Mouse (Mus musculus): ENCODE data around the gene Cryge. TPM values are rescaled to one million over a fixed set of nuclear protein-coding genes. Genes with fewer than 3 reads are reported as not detected.
A peak's percentile ranks its signal among the peaks of the same experiment; 100 is the strongest.

Gene Cryge
- total RNA-seq, 2 experiments from 2014 or later, result not detected

DNA sequence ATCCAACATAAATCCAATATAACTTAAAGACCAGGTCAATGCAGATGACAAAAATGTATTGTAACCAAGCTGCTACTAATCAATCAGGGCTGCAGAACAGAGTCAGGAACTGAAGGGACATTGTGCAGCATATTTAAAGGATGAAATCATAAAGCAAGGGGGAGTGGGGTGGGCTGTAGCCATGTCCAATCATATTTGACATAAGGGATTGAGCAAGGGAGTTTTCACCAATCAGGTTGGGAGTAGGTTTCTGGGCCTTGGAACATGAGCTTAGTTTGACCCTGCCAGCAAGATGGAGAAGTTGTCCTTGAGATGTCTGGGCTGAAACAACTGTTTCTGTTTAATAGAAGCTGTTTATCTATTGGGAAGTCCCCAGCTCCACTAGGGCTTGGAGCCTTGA is 18.3 kb downstream of the Cryge start, which contains the start of gene Akr1cl:
TSS of gene Akr1cl (minus strand) at position 119 of the 400 bp plus-strand sequence.
- no peak for DNase-seq (ENCODE audit: extremely low spot score in 1 of 2, low spot score in 1 of 2)

DNA sequence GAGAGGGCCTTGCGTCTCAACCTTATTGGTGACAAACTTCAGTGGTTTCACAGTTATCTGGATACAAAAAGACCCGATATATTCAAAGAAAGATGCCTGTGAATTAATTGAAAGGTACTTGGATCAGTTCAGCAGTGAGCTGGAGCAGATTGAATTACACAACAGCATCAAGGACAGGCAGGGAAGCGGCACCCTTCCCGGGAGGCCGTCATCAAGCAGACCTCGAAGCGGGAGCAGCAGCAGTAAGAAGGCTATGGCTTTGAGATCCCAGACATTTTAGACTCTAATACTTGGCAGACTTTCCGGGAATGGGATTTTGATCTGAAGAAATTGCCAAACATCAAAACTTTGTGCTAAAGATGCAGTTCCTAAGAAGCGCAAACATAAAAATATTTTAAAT is 22.7 kb downstream of the Cryge start:
- DNase-seq (ENCODE audit: extremely low spot score in 1 of 2, low spot score in 1 of 2), result no peak

DNA sequence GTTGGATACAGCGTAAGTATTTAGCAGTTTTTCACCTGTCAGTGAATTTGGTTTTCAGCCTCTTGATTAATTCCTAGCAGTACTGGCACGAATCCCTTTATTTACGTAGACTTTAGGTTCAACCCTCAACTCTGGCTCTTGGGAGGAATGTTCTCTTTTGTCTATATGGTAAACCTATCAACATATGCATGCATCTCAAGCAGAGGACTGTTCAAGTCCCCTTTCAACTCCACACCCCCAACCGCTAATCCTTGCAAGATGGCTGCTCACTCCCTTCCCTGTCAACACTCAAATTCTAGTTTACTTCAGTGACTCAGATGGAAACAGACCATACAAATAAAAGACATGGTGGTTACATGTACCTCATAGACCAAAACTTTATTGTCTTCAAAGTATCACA is 38.2 kb downstream of the Cryge start:
- DNase-seq (ENCODE audit: extremely low spot score in 1 of 2, low spot score in 1 of 2), result no peak

DNA sequence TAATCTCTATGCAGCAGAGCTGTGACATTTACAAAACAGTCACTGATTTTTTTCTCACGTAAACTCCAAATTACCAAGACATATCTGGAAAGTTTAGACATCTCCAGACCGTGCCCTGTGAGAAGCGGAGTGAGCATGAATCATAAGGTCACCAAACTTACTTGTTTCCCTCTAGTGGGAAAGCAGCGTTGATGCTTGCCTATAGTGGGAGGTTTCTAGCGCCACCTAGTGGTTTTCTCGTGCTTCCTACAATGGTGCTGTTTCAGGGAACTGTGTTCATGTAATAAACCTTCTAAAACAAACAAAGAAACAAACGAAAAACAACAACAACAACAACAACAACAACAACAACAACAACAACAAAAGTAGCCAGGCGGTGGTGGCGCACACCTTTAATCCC is 40.8 kb downstream of the Cryge start:
- DNase-seq (ENCODE audit: extremely low spot score in 1 of 2, low spot score in 1 of 2), result peak; percentile 17 to 54

DNA sequence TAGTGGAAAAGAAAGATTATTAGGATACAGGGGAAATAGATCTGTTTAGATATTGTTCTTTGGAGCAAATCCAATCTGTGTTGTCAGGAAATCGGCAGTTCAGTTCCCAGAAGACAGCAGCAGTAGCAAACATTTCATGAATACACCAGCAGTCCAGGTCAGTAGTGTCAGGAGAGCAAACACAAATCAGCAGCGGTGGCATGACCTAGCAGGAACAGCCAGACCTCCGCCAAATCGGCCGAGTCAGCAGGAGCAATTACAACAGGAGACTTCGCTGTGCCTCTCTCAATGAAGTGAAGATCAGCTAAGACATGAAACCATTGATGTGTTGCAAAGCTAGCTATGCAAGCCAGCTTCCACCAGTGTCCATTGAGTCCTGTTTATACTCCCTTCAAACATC is 45.4 kb downstream of the Cryge start:
- DNase-seq (ENCODE audit: extremely low spot score in 1 of 2, low spot score in 1 of 2), result no peak

DNA sequence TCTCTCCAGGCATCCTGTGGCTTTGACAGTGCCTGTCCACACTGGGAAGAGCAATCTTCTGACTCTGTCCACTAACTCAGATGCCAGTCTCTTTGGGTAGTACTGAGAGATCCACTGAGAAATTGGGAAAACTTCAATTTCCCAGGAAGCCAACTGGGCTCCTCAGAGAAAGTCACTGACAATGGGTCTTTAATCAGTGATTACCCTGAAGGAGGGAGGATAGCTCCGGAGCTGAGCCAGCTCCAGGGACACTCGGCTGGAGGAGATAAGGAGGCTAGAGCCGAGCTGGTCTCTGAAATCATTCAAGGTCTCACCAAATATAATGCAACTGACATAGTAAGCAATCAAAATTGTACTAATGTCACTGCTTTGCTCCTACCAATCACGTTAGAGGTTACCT is 46.4 kb downstream of the Cryge start:
- DNase-seq (ENCODE audit: extremely low spot score in 1 of 2, low spot score in 1 of 2), result no peak

Other genes with a start within 250 kb of the Cryge start
- gene Plekhm3, start 94.3 kb downstream of the Cryge start, total RNA-seq (2021), result 10 to 100 TPM; 24.7 to 34.1 TPM
- not detected for gene Akr1cl, start 18.4 kb downstream of the Cryge start, total RNA-seq (2021)
- gene Crygd, start 12.3 kb upstream of the Cryge start, total RNA-seq (2021), result not detected
- gene Crygc, start 22.5 kb upstream of the Cryge start, total RNA-seq (2021), result not detected
- not detected for gene Crygb, start 31.1 kb upstream of the Cryge start, total RNA-seq (2021)
- under 1 TPM in 1 of 2 experiments, not detected in 1; 0.47 TPM for gene Cryga, start 52.2 kb upstream of the Cryge start, total RNA-seq (2021)
- 1 to 10 TPM in 1 of 2 experiments, not detected in 1; 1.3 TPM for gene Gm28845, start 68.4 kb upstream of the Cryge start, total RNA-seq (2021)
- 1 to 10 TPM; 10.0 TPM for gene D630023F18Rik, start 72.1 kb upstream of the Cryge start, total RNA-seq (2021)
- gene Idh1, start 135.4 kb upstream of the Cryge start, total RNA-seq (2021), result 10 to 100 TPM; 52.2 to 57.4 TPM
- gene Pikfyve, start 135.5 kb upstream of the Cryge start, total RNA-seq (2021), result 10 to 100 TPM; 38.9 to 42.3 TPM
- gene Pth2r, start 230.9 kb upstream of the Cryge start, total RNA-seq (2021), result under 1 TPM; 0.32 to 0.45 TPM

Data from layer of hippocampus, postnatal 25 days (tissue).